Mouse (Mus musculus) spleen, postnatal 10 days (tissue): ENCODE results near the gene P2ry4.

ENCODE experiments used
- DNase-seq, 2 experiments: peaks; one replicate each; pipeline ENCODE4 v3.0.0; 2021 to 2022; ENCODE audit warnings: low spot score in 2 of 2

Gene P2ry4

GRCm38 (mm10) chrX:100594791-100595190, at the start of gene P2ry4:
Gene P2ry4 (minus strand): TSS chrX:100594869.
- no peak for DNase-seq

DNA sequence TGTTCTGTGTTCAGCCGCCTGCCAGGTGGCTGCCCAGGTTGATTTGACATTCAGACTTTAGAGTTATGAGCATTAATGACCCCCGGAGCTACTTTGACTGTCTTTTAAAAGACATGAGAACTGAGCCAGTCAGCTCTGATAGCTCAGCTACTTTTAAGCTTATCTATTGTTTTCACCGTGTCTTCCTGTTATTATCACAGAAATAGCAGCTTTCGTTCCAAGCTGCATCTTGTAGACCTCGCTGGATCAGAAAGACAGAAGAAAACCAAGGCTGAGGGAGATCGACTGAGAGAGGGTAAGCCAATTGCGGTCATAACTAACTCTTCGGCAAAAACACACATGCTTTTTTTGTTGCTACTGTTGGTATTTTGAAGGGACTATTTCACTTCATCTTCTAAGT, 43.8 kb upstream of the P2ry4 start:
- DNase-seq, result no peak

DNA sequence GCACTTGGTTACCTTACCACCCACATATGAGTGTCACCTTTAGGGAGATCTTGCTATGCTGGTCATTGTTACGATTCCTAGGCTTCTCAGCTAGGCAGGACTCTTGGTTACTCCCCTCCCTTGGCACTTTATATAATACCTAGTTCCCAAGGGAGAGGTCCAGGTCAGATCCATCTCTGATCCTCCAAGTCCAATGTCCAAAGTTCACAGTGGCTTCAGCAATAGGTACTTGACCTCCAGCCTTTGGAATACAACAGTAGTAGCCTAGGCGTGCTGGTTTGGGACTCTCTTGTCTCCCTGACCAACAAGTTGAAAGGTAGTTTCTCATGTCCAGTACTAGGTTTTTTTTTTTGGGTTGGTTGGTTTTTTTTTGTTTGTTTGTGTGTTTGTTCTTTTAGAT, 34.4 kb upstream of the P2ry4 start:
- no peak for DNase-seq

GRCm38 (mm10) chrX:100625802-100626793, 31.4 kb upstream of the P2ry4 start, which contains the start of gene Pdzd11:
Gene Pdzd11 (minus strand): TSS chrX:100626568.
- peak; percentile 66 to 91 for DNase-seq

- DNase-seq, result no peak
Observed at GRCm38 (mm10) chrX:100625546-100625801, 30.8 kb upstream of the P2ry4 start, which contains the start of gene Kif4. Gene Kif4 (plus strand): TSS chrX:100625737.

GRCm38 (mm10) chrX:100625146-100625545, 30.5 kb upstream of the P2ry4 start:
- peak in 1 of 2 experiments; percentile 6 for DNase-seq

- DNase-seq, result peak in 1 of 2 experiments; percentile 7
Observed at GRCm38 (mm10) chrX:100624242-100624641, 29.6 kb upstream of the P2ry4 start.

DNA sequence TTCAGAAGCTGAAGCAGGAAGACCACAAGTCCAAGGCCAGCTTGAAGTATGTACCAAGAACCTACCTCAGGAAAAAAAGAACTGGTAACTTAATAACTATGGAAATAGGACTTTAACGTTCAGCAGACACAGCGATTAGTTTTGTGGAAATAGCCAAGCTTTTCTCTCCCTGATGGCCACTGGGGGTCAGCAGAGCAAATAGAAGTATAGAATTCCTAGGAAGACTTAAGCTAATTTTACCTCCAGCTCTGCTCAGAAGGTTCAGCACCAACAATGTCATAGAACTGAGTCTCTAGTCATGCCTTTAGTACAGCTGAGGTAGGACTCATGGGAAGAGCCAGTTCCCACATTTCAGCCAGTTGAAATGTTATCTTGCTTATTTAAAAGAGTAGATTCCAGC, 26.7 kb upstream of the P2ry4 start:
- DNase-seq, result no peak

GRCm38 (mm10) chrX:100618488-100618887, 23.8 kb upstream of the P2ry4 start:
- DNase-seq, result no peak

GRCm38 (mm10) chrX:100605314-100605713, 10.6 kb upstream of the P2ry4 start, which contains the start of gene Arr3:
Gene Arr3 (plus strand): TSS chrX:100605497.
- no peak for DNase-seq

GRCm38 (mm10) chrX:100599755-100600154, 5.1 kb upstream of the P2ry4 start:
- DNase-seq, result no peak

GRCm38 (mm10) chrX:100597439-100597838, 2.8 kb upstream of the P2ry4 start:
- no peak for DNase-seq

DNA sequence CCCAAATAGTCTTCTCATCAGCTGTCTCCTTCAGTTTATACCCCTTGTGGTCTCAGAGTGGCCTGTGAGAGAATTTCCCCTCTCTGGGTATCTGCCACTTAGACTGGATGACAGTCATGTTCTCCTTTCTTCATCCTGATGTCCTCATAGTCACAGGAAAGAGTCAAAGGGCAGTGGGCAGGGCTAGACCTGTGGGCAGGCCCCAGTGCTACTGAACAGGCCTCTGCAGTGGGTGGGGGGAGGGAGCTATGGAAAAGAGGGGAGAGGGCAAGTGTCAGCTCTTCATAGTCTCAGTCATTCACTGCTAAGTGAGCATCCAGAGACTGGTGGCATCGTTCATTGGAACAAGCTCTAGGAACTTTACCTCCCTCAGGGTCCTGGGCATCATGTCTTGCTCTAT, 22.7 kb downstream of the P2ry4 start, which contains the start of gene Awat1:
Gene Awat1 (plus strand): TSS at position 301 of the 400 bp plus-strand sequence.
- DNase-seq, result no peak

- no peak for DNase-seq
Observed at GRCm38 (mm10) chrX:100565696-100566095, 29.0 kb downstream of the P2ry4 start.

DNA sequence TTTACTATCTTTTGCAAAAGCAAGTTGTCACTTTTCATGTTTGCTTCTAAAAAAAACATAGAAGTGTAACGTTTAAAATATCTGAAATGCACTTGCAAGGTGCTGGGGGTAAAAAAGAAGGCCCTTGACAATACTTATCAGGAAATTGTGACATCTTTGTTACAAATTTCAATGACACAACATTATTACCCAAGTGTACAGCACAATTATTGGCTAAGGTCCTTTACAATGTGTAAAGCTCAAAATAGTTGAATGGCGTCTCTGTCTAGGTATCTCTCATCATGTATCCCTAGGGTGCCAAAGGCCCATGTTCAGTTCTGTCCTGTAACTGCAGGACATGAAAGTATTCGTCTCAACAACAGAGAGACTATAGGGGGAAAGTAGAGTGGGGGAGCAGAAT, 38.6 kb downstream of the P2ry4 start:
- no peak for DNase-seq
